Mouse (Mus musculus): ENCODE measurements at regions not wholly inside any gene's neighbourhood (a gene's known extent, or its start where the extent isn't known, plus 50 kb on each side); places are given as distances from the start of the nearest gene placed in this dataset.

GRCm38 (mm10) chr17:51526021-51526420 lies 307.1 kb downstream of the Satb1 start:
- TF ChIP-seq EP300 (optimal IDR thresholded peaks at IDR 0.05) (no peak), CTCF (IDR thresholded peaks at IDR 0.05; ENCODE audit: low read depth) (no peak)
